Mouse (Mus musculus) heart, embryonic 16.5 days (tissue): ENCODE measurements at regions not wholly inside any gene's neighbourhood (a gene's known extent, or its start where the extent isn't known, plus 50 kb on each side); places are given as distances from the start of the nearest gene placed in this dataset.
"Not testable (repeated sequence)": the region's sequence is repeated elsewhere in the genome, so short reads cannot be mapped to it uniquely, and the experiment has no call there.

Source experiments
- ATAC-seq: fragments of 200-750 bp; cut with Nextera tagmentation; replicated peaks from 2 replicates; pipeline ENCODE4 v1.8.0; 2017; ENCODE audit warnings: moderate number of reproducible peaks; ENCODE audit not compliant: insufficient read depth, low FRiP score; ENCODE audit errors: extremely low read depth
- H3K27ac ChIP-seq: fragments of 300-500 bp; sonication (generic); 2 replicates; pipeline ENCODE4 v1.5.1; 2014; ENCODE audit warnings: mild to moderate bottlenecking, low read length, control low read depth, moderate library complexity
- H3K27me3 ChIP-seq: fragments of 300-500 bp; sonication (generic); 2 replicates; pipeline ENCODE4 v1.6.1; 2014; ENCODE audit warnings: low read length, mixed read lengths; ENCODE audit not compliant: control insufficient read depth, insufficient read depth
- H3K36me3 ChIP-seq: fragments of 300-500 bp; sonication (generic); 2 replicates; pipeline ENCODE4 v1.6.1; 2014; ENCODE audit not compliant: control insufficient read depth, insufficient read depth
- H3K4me1 ChIP-seq: fragments of 300-500 bp; sonication (generic); 2 replicates; pipeline ENCODE4 v1.6.1; 2014; ENCODE audit warnings: low read length, mixed read lengths; ENCODE audit not compliant: control insufficient read depth, insufficient read depth
- H3K4me2 ChIP-seq: fragments of 300-500 bp; sonication (generic); 2 replicates; pipeline ENCODE4 v1.6.1; 2014; ENCODE audit warnings: low read depth, mild to moderate bottlenecking, control low read depth, low read length
- H3K4me3 ChIP-seq: fragments of 300-500 bp; sonication (generic); 2 replicates; pipeline ENCODE4 v1.5.1; 2014; ENCODE audit warnings: mild to moderate bottlenecking, control low read depth, low read length
- H3K9ac ChIP-seq: fragments of 300-500 bp; sonication (generic); 2 replicates; pipeline ENCODE4 v1.6.1; 2014; ENCODE audit warnings: low read length, control low read depth
- H3K9me3 ChIP-seq: fragments of 300-500 bp; sonication (generic); replicated peaks from 2 replicates; pipeline ENCODE4 v1.6.1; 2016; ENCODE audit warnings: low read length; ENCODE audit not compliant: control insufficient read depth
- WGBS: fragments of 180-500 bp; shearing (Covaris S2); extraction: QIAGEN DNeasy Blood & Tissue Kit; methylation state at CpG from one replicate; pipeline ENCODE4 v1.1.7; 2014; 5-methylcytosine and 5-hydroxymethylcytosine counted together

- not testable (repeated sequence) for H3K27ac ChIP-seq, H3K9me3 ChIP-seq, H3K36me3 ChIP-seq, H3K4me2 ChIP-seq, ATAC-seq, H3K9ac ChIP-seq, H3K27me3 ChIP-seq, H3K4me3 ChIP-seq, H3K4me1 ChIP-seq
- WGBS: 94% methylated on average over 16 of the region's 16 CpGs
Observed at GRCm38 (mm10) chr8:118209301-118209700, 74.2 kb upstream of the Cdh13 start.

GRCm38 (mm10) chr8:118190866-118191265, 92.7 kb upstream of the Cdh13 start:
- peak overlapping the region; percentile 46 for H3K4me2 ChIP-seq

GRCm38 (mm10) chr8:118189226-118189625, 94.3 kb upstream of the Cdh13 start:
- 87% methylated on average over 15 of the region's 15 CpGs for WGBS
- Histone ChIP-seq H3K4me3 (no peak overlapping the region), H3K27me3 (no peaks in the 10 kb centered on the region), H3K9ac (no peak overlapping the region), H3K4me2 (no peak overlapping the region), H3K9me3 (no peaks in the 10 kb centered on the region; the same call in 1 of the 2 replicates), H3K36me3 (no peaks in the 10 kb centered on the region), H3K27ac (no peak overlapping the region), H3K4me1 (peaks cover 23% of the 10 kb centered on the region)
- no peak for ATAC-seq

More at GRCm38 (mm10) chr8:118190866-118191265, 92.7 kb upstream of the Cdh13 start:
- Histone ChIP-seq H3K27me3 (no peaks in the 10 kb centered on the region), H3K27ac (peak overlapping the region; percentile 85), H3K9me3 (no peaks in the 10 kb centered on the region), H3K4me3 (no peak overlapping the region; the same call in 1 of the 2 replicates), H3K9ac (no peak overlapping the region), H3K36me3 (no peaks in the 10 kb centered on the region), H3K4me1 (peaks cover 23% of the 10 kb centered on the region)
- 28% methylated on average over 6 of the region's 6 CpGs for WGBS
- ATAC-seq: peak; percentile 84

- Histone ChIP-seq H3K4me1 (peaks cover 3% of the 10 kb centered on the region; the same call in 1 of the 2 replicates), H3K4me2 (no peak overlapping the region), H3K4me3 (no peak overlapping the region), H3K36me3 (no peaks in the 10 kb centered on the region), H3K27ac (no peak overlapping the region), H3K27me3 (no peaks in the 10 kb centered on the region), H3K9ac (no peak overlapping the region), H3K9me3 (no peaks in the 10 kb centered on the region)
- no peak for ATAC-seq
- 53% methylated on average over 7 of the region's 7 CpGs for WGBS
Observed at GRCm38 (mm10) chr8:118169001-118169413, 114.5 kb upstream of the Cdh13 start.

- peaks cover 9% of the 10 kb centered on the region for H3K4me1 ChIP-seq
- H3K9ac ChIP-seq: no peak overlapping the region
- H3K27ac ChIP-seq: no peak overlapping the region
- H3K4me2 ChIP-seq: peak overlapping the region; percentile 39
- no peaks in the 10 kb centered on the region for H3K9me3 ChIP-seq
- WGBS: 28% methylated on average over 10 of the region's 10 CpGs
- H3K36me3 ChIP-seq: no peaks in the 10 kb centered on the region
- ATAC-seq: peak; percentile 67
- H3K4me3 ChIP-seq: no peak overlapping the region
- no peaks in the 10 kb centered on the region for H3K27me3 ChIP-seq
Observed at GRCm38 (mm10) chr8:118162171-118162570, 121.4 kb upstream of the Cdh13 start.

- WGBS: 69% methylated on average over 10 of the region's 10 CpGs
- Histone ChIP-seq H3K4me2 (no peak overlapping the region), H3K4me3 (no peak overlapping the region), H3K36me3 (no peaks in the 10 kb centered on the region), H3K27ac (no peak overlapping the region), H3K27me3 (no peaks in the 10 kb centered on the region), H3K9ac (no peak overlapping the region), H3K9me3 (no peaks in the 10 kb centered on the region), H3K4me1 (no peaks in the 10 kb centered on the region)
- ATAC-seq: no peak
Observed at GRCm38 (mm10) chr8:118147359-118148205, 136.0 kb upstream of the Cdh13 start.

- Histone ChIP-seq H3K36me3 (no peaks in the 10 kb centered on the region), H3K9me3 (no peaks in the 10 kb centered on the region), H3K9ac (no peak overlapping the region), H3K4me1 (no peaks in the 10 kb centered on the region), H3K27me3 (no peaks in the 10 kb centered on the region), H3K4me3 (no peak overlapping the region), H3K4me2 (no peak overlapping the region), H3K27ac (no peak overlapping the region)
- no peak for ATAC-seq
- WGBS: 81% methylated on average over 5 of the region's 5 CpGs
Observed at GRCm38 (mm10) chr8:118144546-118144945, 139.0 kb upstream of the Cdh13 start.

- Histone ChIP-seq H3K4me1 (no peaks in the 10 kb centered on the region), H3K4me3 (no peak overlapping the region), H3K9ac (no peak overlapping the region), H3K27me3 (no peaks in the 10 kb centered on the region), H3K27ac (no peak overlapping the region), H3K36me3 (no peaks in the 10 kb centered on the region), H3K9me3 (no peaks in the 10 kb centered on the region), H3K4me2 (no peak overlapping the region)
- no peak for ATAC-seq
- WGBS: 89% methylated on average over 8 of the region's 8 CpGs
Observed at GRCm38 (mm10) chr8:118142311-118142710, 141.2 kb upstream of the Cdh13 start.

- no peaks in the 10 kb centered on the region for H3K36me3 ChIP-seq
- H3K27ac ChIP-seq: no peak overlapping the region
- H3K4me1 ChIP-seq: no peaks in the 10 kb centered on the region
- no peak overlapping the region for H3K4me3 ChIP-seq
- ATAC-seq: no peak
- no peak overlapping the region for H3K4me2 ChIP-seq
- no peak overlapping the region for H3K9ac ChIP-seq
- 72% methylated on average over 6 of the region's 6 CpGs for WGBS
- H3K27me3 ChIP-seq: no peaks in the 10 kb centered on the region
- no peaks in the 10 kb centered on the region for H3K9me3 ChIP-seq
Observed at GRCm38 (mm10) chr8:118139928-118140327, 143.6 kb upstream of the Cdh13 start.
